Mouse (Mus musculus): ENCODE results near the gene Rassf5.

Gene Rassf5

GRCm38 (mm10) chr1:131274725-131275539, 29.9 kb upstream of the Rassf5 start:
- TF ChIP-seq GATA4 (IDR thresholded peaks at IDR 0.05; ENCODE audit: insufficient replicate concordance, low read length): no peak

DNA sequence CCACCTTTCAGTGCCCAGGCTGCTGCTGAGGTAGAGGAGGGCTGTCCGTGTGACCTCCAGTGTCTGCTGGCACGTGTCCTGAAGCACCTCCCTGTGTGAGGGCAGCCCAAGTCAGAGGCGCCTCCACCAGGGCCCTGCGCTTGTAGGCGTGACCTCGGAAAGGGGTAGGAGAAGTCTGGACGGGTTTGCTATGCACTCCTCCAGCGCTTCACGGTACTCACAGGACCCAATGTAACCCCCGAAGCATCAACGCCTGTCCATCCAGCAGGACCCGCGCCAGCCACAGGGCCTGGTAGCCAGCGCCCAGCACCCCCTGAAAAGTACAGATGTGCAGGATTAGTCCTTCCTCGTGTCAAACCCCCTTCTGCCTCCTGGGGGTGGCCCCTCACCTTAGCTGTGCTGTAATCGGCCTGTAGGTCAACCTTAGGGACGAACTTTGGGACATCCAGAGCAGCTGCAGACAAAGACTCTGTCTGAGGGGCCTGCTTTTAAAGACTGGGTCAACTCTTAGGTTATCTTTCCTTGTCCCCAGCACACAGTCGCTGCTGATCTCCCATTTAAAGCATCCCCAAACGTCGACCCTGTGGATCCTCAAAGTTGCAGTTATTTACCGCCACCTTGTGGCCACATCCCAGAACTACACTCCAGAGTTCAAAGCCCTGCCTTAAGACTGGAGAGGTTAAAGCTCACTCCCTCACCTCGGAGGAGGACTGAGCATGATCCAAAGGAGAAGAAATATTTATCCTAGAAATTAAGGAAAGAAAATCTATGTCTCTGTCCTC, 24.9 kb upstream of the Rassf5 start:
- TF ChIP-seq GATA4 (IDR thresholded peaks at IDR 0.05; ENCODE audit: insufficient replicate concordance, low read length): no peak

- no peak for TF ChIP-seq GATA4 (IDR thresholded peaks at IDR 0.05; ENCODE audit: insufficient replicate concordance, low read length)
These were observed 23.7 kb upstream of the Rassf5 start for GRCm38 (mm10) chr1:131268776-131269175.

GRCm38 (mm10) chr1:131263905-131264304, 18.8 kb upstream of the Rassf5 start:
- no peak for TF ChIP-seq GATA4 (IDR thresholded peaks at IDR 0.05; ENCODE audit: insufficient replicate concordance, low read length)

DNA sequence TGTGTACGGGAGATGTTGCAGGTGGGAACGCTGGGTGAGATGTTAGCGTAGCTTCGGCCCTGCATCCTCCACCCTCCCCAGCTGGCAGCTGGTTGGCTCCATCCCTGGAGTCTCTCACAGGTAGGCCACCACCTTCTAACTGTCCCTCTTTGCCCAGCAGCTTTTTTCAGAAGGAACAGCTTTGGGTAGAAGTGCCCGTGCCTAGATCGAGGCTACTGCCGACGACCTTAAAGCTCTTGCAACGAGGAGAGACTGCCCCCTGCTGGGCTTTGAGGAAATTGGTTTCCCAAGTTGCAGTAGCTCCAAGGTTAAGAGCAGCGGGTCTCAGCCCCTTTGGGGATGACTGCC, 15.2 kb upstream of the Rassf5 start:
- TF ChIP-seq GATA4 (IDR thresholded peaks at IDR 0.05; ENCODE audit: insufficient replicate concordance, low read length): no peak

DNA sequence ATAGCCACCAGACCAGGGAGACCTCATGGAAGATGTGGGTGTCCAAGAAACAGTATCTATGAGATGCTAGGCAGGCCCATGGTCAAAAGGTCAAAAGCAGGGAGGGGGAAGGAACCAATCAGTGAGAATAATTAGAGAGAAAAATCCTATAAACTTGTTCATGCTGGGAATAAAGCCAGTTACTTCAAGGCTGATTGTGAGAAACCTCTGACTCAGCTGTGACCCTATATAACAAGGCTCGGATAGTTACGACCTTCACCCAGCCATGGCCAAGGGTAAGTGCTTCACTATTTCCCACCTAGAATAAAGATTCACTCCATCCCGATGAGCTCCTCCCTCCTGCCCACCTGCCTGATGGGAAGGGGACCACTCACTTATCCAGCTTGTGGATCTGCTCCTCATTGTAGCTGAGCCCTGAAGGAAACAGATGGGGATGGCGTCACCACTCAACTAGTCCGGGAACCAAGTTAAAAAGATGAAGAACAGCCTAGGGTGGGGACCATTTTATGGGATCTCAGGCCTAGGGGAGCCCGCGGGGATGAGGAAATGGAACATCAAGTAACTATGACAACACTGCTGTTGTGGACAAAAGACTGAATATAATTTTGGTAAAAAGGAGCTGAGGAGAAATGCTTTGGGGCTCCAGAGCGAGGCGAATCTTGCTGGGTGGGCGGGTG, 14.7 kb upstream of the Rassf5 start:
- TF ChIP-seq GATA4 (IDR thresholded peaks at IDR 0.05; ENCODE audit: insufficient replicate concordance, low read length): no peak

DNA sequence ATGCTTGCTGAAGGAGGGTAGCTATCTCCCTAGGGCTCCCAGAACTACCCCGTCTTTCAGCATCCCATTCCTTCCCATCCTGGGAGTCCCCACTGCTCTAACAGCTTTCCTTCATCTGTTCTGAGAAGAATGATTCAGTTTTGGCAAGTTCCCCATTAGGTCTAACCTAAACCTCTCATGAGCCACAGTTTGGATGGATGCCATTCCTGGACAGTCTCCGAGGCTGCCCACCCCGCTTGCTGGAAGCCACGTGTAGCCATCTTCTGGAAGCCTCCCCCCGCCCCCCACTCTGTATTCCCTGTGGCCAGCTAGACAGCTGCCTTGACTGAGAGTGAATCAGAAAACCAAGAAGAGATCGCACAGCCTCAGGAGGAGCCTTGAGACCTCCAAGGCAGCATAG, 12.2 kb upstream of the Rassf5 start:
- no peak for TF ChIP-seq GATA4 (IDR thresholded peaks at IDR 0.05; ENCODE audit: insufficient replicate concordance, low read length)

DNA sequence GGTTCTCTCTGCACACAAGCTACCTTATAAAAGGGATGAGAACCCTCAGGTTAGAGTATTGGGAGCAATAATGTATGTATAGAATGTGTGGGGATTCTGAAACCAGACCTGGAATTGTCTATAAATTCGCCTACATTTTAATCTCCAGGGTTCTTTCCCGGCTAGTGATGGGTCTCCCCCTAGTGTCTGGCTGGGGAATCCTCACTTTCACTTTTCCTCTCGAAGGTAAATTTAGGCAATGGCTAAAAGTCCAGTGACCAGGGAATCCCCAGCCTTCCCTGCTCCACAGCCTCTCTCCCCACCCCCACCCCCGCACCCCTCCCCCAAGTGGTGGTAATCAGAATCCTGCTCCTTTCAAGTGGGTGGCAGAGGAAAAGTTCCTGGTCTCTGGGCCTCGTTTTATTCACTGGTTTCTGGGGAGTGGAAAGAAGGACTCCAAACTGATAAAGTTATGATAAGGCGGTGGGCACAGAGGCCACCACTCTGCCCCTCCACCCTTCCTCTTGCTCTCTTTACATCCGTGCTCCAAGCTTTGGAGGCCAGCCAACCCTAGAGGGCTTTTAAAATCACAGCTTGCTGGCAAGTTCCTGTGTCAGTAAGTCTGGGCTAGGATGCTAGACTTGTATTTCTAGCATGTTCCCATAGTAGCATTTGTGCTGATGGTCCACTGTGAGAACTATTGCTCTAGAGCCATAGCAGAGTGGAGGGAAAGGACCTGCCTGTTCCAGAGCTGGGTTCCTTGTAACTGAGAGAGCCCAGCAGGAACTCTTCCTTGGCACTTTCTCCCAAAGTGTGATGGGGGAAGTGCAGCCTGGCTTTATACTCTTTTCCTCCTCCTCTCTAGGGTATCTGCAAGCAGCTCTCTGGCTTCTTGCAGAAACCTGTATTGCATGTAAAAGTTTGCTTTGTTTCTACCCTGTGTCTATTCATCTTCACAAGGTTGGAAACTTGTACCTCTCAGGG, 1.7 kb upstream of the Rassf5 start:
- TF ChIP-seq GATA4 (IDR thresholded peaks at IDR 0.05; ENCODE audit: insufficient replicate concordance, low read length): no peak; the same call in 1 of the 2 replicates

GRCm38 (mm10) chr1:131245926-131246325, 868 bp upstream of the Rassf5 start:
- TF ChIP-seq GATA4 (IDR thresholded peaks at IDR 0.05; ENCODE audit: insufficient replicate concordance, low read length): no peak

- no peak for TF ChIP-seq GATA4 (IDR thresholded peaks at IDR 0.05; ENCODE audit: insufficient replicate concordance, low read length)
These were observed 446 bp downstream of the Rassf5 start for GRCm38 (mm10) chr1:131244536-131245088.

GRCm38 (mm10) chr1:131242956-131243355, 2.1 kb downstream of the Rassf5 start:
- TF ChIP-seq GATA4 (IDR thresholded peaks at IDR 0.05; ENCODE audit: insufficient replicate concordance, low read length): no peak

DNA sequence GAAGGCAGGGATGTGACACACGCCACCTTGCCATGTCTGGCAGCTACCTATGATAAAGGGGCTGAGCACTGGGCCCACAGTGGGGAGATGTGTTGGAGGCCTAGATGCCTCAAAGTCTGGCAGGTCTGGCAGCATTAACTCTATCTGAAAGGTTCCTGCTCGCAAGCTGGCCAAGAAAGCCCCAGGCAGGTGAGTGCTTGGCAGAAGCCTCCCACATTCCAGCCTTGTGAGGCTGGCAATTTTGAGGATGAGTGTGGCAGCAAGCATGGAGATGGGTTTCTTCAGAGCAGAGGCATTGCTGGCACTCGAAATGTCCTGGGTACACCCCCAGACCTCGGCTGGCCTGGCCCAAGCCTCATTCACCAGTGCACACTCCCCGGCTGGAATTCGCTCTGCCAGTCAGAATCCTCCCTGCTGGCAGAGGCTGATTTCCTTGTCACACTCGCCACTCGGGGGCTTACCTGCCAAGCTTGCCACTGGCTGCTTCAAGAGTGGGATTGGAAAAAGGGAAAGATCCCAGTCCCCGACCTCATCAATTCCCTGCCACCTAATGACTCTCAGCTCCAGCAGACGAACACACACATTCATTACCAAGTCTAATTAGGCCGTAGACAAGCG, 5.4 kb downstream of the Rassf5 start:
- TF ChIP-seq GATA4 (IDR thresholded peaks at IDR 0.05; ENCODE audit: insufficient replicate concordance, low read length): no peak

- TF ChIP-seq GATA4 (IDR thresholded peaks at IDR 0.05; ENCODE audit: insufficient replicate concordance, low read length): no peak
These were observed 6.1 kb downstream of the Rassf5 start for GRCm38 (mm10) chr1:131238931-131239381.

- TF ChIP-seq GATA4 (IDR thresholded peaks at IDR 0.05; ENCODE audit: insufficient replicate concordance, low read length): no peak
These were observed 9.0 kb downstream of the Rassf5 start for GRCm38 (mm10) chr1:131236077-131236476.
